Mouse (Mus musculus) right cerebral cortex, postnatal 36 days (tissue): ENCODE data around the gene Ndufc2.
A peak's percentile ranks its signal among the peaks of the same experiment; 100 is the strongest.

Experiments
- DNase-seq, 2 experiments: peaks; one replicate each; pipeline ENCODE4 v3.0.0; 2022; ENCODE audit warnings: low spot score in 2 of 2, mixed read lengths in 1 of 2

The Ndufc2 gene

GRCm38 (mm10) chr7:97399960-97400715 is at the start of gene Ndufc2:
Gene Ndufc2 (plus strand): TSS chr7:97400003.
- peak; percentile 48 to 70 for DNase-seq

- no peak for DNase-seq
These were observed 48.9 kb upstream of the Ndufc2 start for GRCm38 (mm10) chr7:97350891-97351290.

GRCm38 (mm10) chr7:97351792-97352513 is 47.9 kb upstream of the Ndufc2 start:
- no peak for DNase-seq

- DNase-seq: no peak
These were observed 46.4 kb upstream of the Ndufc2 start for GRCm38 (mm10) chr7:97353356-97353755.

GRCm38 (mm10) chr7:97355068-97355841 is 44.5 kb upstream of the Ndufc2 start:
- no peak for DNase-seq

- no peak for DNase-seq
These were observed 43.5 kb upstream of the Ndufc2 start for GRCm38 (mm10) chr7:97356253-97356652.

- peak in 1 of 2 experiments; percentile 45 for DNase-seq
These were observed 42.9 kb upstream of the Ndufc2 start for GRCm38 (mm10) chr7:97356875-97357276.

GRCm38 (mm10) chr7:97357840-97358239 is 42.0 kb upstream of the Ndufc2 start:
- DNase-seq: no peak

GRCm38 (mm10) chr7:97358347-97358746 is 41.5 kb upstream of the Ndufc2 start:
- no peak for DNase-seq

- DNase-seq: no peak
These were observed 39.6 kb upstream of the Ndufc2 start for GRCm38 (mm10) chr7:97360166-97360565.

- DNase-seq: no peak
These were observed 38.8 kb upstream of the Ndufc2 start for GRCm38 (mm10) chr7:97360955-97361354.

GRCm38 (mm10) chr7:97361467-97361866 is 38.3 kb upstream of the Ndufc2 start:
- DNase-seq: no peak

GRCm38 (mm10) chr7:97365887-97366286 is 33.9 kb upstream of the Ndufc2 start:
- DNase-seq: no peak

GRCm38 (mm10) chr7:97375101-97375500 is 24.7 kb upstream of the Ndufc2 start:
- no peak for DNase-seq

GRCm38 (mm10) chr7:97375906-97376305 is 23.9 kb upstream of the Ndufc2 start:
- no peak for DNase-seq

- DNase-seq: no peak
These were observed 20.5 kb upstream of the Ndufc2 start for GRCm38 (mm10) chr7:97379304-97379703.

GRCm38 (mm10) chr7:97380500-97381123 is 19.2 kb upstream of the Ndufc2 start:
- no peak for DNase-seq

- DNase-seq: no peak
These were observed 17.1 kb upstream of the Ndufc2 start for GRCm38 (mm10) chr7:97382661-97383060.

- no peak for DNase-seq
These were observed 16.2 kb upstream of the Ndufc2 start for GRCm38 (mm10) chr7:97383496-97384132.

- peak; percentile 20 to 22 for DNase-seq
These were observed 13.5 kb upstream of the Ndufc2 start for GRCm38 (mm10) chr7:97386106-97386805.
